Mouse (Mus musculus) midbrain, embryonic 13.5 days (tissue): ENCODE data around the gene Cep83. TPM values are rescaled to one million over a fixed set of nuclear protein-coding genes. Genes with fewer than 3 reads are reported as not detected.

Experiments used
- ATAC-seq: fragments of 200-750 bp; cut with Nextera tagmentation; 2 replicates; pipeline ENCODE4 v1.8.0; 2017; ENCODE audit warnings: mild to moderate bottlenecking, moderate TSS enrichment, moderate library complexity
- H3K27ac ChIP-seq: fragments of 300-500 bp; sonication (generic); 2 replicates; pipeline ENCODE4 v1.5.1; 2015; ENCODE audit warnings: inconsistent platforms, mild to moderate bottlenecking, moderate library complexity
- H3K27me3 ChIP-seq: fragments of 300-500 bp; sonication (generic); 2 replicates; pipeline ENCODE4 v1.6.1; 2015; ENCODE audit warnings: mild to moderate bottlenecking, inconsistent platforms
- H3K36me3 ChIP-seq: fragments of 300-500 bp; sonication (generic); 2 replicates; pipeline ENCODE4 v1.6.1; 2015; ENCODE audit warnings: mild to moderate bottlenecking, inconsistent platforms
- H3K4me1 ChIP-seq: fragments of 300-500 bp; sonication (generic); replicated peaks from 2 replicates; pipeline ENCODE4 v1.6.1; 2015; ENCODE audit warnings: inconsistent platforms
- H3K4me2 ChIP-seq: fragments of 300-500 bp; sonication (generic); replicated peaks from 2 replicates; pipeline ENCODE4 v1.6.1; 2015; ENCODE audit warnings: moderate library complexity, mild to moderate bottlenecking, inconsistent platforms
- H3K4me3 ChIP-seq: fragments of 300-500 bp; sonication (generic); replicated peaks from 2 replicates; pipeline ENCODE4 v1.5.1; 2015; ENCODE audit warnings: mild to moderate bottlenecking, inconsistent platforms
- H3K9ac ChIP-seq: fragments of 300-500 bp; sonication (generic); replicated peaks from 2 replicates; pipeline ENCODE4 v1.6.1; 2015; ENCODE audit warnings: mild to moderate bottlenecking, inconsistent platforms
- H3K9me3 ChIP-seq: fragments of 300-500 bp; sonication (generic); 2 replicates; pipeline ENCODE4 v1.6.1; 2016; ENCODE audit warnings: mild to moderate bottlenecking, inconsistent platforms
- WGBS: fragments of 180-500 bp; shearing (Covaris S2); methylation state at CpG from one replicate; pipeline ENCODE4 v1.1.7; 2015; 5-methylcytosine and 5-hydroxymethylcytosine counted together
- polyA plus RNA-seq: library from polyadenylated mRNA; unstranded; fragments of >200 nt; fragmentation: Nextera tagmentation; extraction: Ambion mirVana; gene quantifications from 2 replicates; pipeline ENCODE4 v1.2.1, GENCODE M21; 2015

Cep83 gene
- polyA plus RNA-seq, 1 experiment from 2014 or later: 19.4 TPM

DNA sequence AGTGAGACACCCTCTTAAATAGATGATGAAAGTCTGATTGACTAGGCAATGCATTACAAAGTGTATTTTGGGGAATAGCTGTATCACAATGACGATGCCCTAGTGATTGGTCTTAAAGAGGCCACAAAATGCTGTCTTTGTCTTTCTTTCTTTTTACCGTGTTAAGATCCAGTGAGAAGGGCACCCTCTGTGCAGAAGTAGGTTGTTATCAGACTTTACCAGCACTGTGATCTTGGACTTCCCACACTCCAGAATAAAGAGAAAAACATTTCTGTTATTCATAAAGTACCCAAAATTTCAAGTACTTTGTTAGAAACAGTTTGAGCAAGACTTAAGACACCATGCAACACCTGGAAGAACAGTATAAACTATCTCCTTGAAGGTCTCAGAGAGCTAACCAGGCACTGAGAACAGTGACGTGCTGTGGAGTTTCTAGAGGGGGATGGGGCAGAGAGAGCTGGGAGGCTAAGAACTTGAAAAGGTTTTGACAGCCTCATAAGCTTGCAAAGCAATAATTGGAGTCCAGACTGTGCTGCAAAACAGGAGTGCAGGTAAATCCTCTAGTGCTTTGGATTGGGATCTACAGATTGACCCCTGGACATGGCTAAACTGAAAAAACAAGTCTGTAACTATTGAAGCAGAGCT lies 92.3 kb downstream of the Cep83 start:
- H3K4me3 ChIP-seq: no peak overlapping the region
- H3K27ac ChIP-seq: no peak overlapping the region
- H3K9me3 ChIP-seq: no peaks in the 10 kb centered on the region
- H3K36me3 ChIP-seq: 0 out of 2 replicates have a peak, but pooled peaks cover 5% of the 10 kb centered on the region
- no peaks in the 10 kb centered on the region for H3K27me3 ChIP-seq
- no peak overlapping the region for H3K4me2 ChIP-seq
- no peaks in the 10 kb centered on the region for H3K4me1 ChIP-seq
- H3K9ac ChIP-seq: no peak overlapping the region
- ATAC-seq: no peak
- WGBS: 77% methylated on average over 3 of the region's 3 CpGs

DNA sequence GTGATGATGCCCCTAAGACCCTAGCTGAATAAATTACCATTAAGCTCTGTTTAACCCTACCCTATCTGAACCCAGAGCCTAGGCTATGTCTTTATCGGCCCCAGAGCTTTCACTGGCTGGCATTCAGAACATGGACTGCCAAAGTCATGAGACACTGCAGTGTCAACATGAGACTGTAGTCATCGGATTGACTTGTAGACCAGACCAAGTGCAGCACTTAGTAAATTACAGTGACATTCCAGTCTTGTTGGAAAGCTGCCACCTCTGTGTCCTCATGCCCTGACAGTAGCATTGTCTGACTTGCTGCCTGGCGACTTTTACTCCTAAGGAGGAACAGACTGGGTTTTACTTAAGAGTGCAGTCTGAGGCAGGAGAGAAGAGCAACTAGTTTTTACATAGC lies 100.8 kb downstream of the Cep83 start:
- no peak for ATAC-seq
- no peaks in the 10 kb centered on the region for H3K9me3 ChIP-seq
- H3K9ac ChIP-seq: no peak overlapping the region
- no peak overlapping the region for H3K4me3 ChIP-seq
- H3K27ac ChIP-seq: no peak overlapping the region
- no peak overlapping the region for H3K4me2 ChIP-seq
- peaks cover 41% of the 10 kb centered on the region for H3K36me3 ChIP-seq
- WGBS: 79% methylated on average over 3 of the region's 3 CpGs
- no peaks in the 10 kb centered on the region for H3K27me3 ChIP-seq
- no peaks in the 10 kb centered on the region for H3K4me1 ChIP-seq

DNA sequence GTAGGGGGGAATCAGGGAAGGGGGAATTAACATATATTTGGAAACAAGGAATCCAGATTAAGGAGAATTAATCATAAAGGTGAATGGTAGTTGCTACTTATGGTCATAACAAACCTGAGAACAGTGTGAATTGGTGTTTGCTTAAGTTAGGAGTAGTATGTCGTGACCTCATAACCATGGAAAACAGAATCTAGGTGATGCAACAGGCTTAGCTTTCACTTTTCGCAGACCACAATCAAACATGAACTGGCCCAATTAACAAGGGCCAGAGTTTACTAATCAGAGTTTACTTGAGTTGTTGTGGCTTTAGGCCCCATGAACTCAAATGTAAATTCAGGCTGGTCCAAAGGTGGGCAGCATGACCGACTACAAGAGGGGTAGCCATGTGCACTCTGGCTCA lies 105.5 kb downstream of the Cep83 start:
- Histone ChIP-seq H3K36me3 (peaks cover 66% of the 10 kb centered on the region), H3K9me3 (no peaks in the 10 kb centered on the region), H3K4me1 (no peaks in the 10 kb centered on the region), H3K4me2 (no peak overlapping the region), H3K27ac (no peak overlapping the region), H3K4me3 (no peak overlapping the region), H3K27me3 (no peaks in the 10 kb centered on the region), H3K9ac (no peak overlapping the region)
- ATAC-seq: no peak
- 95% methylated on average over 3 of the region's 3 CpGs for WGBS

DNA sequence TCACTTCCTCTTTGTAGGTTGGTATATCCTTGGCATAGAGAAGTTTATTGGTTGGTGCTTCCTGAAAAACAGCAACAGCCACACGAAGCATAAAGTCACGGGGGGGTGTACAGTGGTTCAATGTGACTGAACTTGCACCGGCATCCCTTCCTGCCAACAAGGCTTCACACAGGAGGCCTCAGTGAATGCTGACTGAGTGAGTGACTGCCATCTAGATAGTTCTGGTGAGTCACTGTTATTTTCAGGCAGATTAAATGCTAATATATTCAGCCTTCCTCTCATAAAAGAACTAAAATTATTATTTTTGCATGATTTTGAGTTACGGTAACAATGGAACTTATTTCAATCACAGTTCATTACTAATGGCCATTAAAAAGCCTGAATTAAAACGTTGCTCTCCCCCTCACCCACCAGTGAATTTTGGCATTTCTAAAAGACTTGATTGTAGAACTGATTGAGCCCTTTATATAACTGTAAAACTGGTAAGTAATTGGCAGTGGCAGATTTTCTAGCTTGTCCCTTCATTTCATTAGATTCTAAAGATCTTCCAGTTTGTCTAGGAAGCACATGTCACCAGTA lies 106.3 kb downstream of the Cep83 start:
- ATAC-seq: no peak
- no peak overlapping the region for H3K27ac ChIP-seq
- WGBS: 92% methylated on average over 5 of the region's 5 CpGs
- peaks cover 6% of the 10 kb centered on the region for H3K4me1 ChIP-seq
- H3K9me3 ChIP-seq: no peaks in the 10 kb centered on the region
- H3K27me3 ChIP-seq: no peaks in the 10 kb centered on the region
- no peak overlapping the region for H3K9ac ChIP-seq
- H3K36me3 ChIP-seq: peaks cover 65% of the 10 kb centered on the region
- no peak overlapping the region for H3K4me2 ChIP-seq
- H3K4me3 ChIP-seq: no peak overlapping the region

DNA sequence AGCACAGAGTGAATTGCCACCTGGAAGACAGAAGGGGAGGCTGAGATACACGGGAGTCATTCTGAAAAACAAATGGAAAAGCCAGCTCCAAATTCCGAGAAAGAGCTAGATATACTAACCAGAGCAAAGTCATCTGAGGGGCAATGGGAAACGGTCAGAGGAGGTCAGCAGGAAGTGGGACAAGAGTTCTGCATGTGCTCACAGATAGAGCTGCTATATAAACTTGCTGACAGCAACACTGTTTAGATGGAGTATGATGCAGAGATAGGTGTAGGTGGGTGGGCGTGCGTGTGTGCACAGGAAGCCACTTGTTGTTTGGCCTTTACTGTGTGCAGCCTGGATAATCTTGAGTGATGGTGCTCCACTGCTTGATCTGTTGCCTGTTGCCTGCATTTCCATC lies 109.7 kb downstream of the Cep83 start:
- H3K27me3 ChIP-seq: no peaks in the 10 kb centered on the region
- no peak overlapping the region for H3K9ac ChIP-seq
- H3K27ac ChIP-seq: no peak overlapping the region
- no peak overlapping the region for H3K4me3 ChIP-seq
- ATAC-seq: no peak
- peaks cover 8% of the 10 kb centered on the region for H3K4me1 ChIP-seq
- no peak overlapping the region for H3K4me2 ChIP-seq
- peaks cover 53% of the 10 kb centered on the region for H3K36me3 ChIP-seq
- no peaks in the 10 kb centered on the region for H3K9me3 ChIP-seq
- 91% methylated on average over 5 of the region's 5 CpGs for WGBS

DNA sequence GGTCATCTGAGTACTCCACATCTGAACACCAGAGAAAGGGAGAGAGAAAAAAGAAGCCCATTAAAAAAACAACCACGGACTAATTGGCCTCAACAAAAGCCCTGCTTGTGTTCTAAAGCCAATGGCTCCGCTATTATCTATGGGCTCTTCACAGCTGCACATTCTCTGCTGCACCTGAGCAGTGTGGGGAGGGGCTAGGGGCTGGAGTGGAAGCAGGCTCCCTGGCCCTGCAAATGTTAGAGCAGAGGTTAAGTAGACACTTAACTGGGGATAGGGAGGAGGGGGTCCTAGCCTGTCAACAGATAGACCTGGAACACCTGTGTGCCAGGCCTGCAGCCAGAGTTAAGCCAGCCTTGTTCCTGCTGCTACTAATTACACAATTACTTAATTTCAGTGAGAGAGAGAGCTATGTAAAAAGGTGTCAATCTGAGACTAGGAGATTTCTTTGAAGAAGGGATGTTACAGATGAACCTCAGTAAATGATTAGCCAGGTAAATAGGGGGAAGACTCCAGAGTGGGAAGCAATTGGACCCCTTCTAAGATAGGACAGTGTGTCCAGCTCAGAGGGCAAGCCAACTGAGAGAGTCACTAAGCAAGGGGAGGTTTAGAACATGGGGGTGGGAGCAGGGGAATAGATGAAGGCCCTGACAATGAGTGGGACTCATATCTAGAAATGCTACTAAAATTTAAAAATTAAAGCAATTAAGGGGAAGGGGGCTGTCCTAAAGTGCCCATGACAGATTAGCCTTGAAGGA lies 111.2 kb downstream of the Cep83 start:
- Histone ChIP-seq H3K9me3 (no peaks in the 10 kb centered on the region), H3K27ac (no peak overlapping the region), H3K9ac (no peak overlapping the region), H3K4me1 (peaks cover 8% of the 10 kb centered on the region), H3K4me3 (no peak overlapping the region), H3K36me3 (peaks cover 43% of the 10 kb centered on the region), H3K27me3 (no peaks in the 10 kb centered on the region), H3K4me2 (no peak overlapping the region)
- ATAC-seq: no peak
- WGBS: 21% methylated on average over 2 of the region's 2 CpGs

DNA sequence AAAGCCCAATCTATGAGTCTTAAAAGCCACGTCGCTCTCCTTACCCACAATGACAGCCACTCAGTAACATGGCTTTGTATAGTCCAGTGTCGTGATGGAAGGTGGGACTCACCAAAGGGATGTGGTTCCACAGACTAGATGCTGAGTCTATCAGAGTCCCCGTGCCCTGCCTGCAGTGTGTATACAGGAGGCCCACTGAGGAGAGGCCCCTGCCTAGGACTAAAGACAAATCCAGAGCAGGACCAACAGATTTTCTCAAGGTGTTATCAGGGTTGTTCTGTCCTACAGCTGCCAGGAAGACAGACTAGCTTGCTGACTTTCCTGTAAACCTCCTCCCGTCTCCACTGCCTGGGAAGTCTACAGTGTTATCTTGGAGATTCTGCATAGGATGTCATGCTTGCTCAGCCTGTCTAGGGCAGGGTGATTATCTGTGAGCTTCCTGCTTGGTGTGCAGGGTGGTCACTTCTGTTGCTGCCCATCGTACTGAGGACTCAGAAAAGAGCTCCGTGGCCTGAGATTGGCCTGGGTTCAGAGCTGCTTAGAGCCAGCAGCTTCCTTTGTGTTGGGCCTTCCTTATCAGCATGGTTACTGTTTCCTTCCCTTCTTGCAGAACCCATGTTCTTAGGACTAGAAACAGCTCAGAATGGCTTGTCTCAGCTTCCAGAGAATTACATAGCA lies 112.4 kb downstream of the Cep83 start:
- ATAC-seq: no peak
- Histone ChIP-seq H3K36me3 (peaks cover 37% of the 10 kb centered on the region), H3K4me2 (no peak overlapping the region), H3K4me1 (peaks cover 8% of the 10 kb centered on the region), H3K9ac (no peak overlapping the region), H3K4me3 (no peak overlapping the region), H3K27me3 (no peaks in the 10 kb centered on the region), H3K9me3 (no peaks in the 10 kb centered on the region), H3K27ac (no peak overlapping the region)
- WGBS: 93% methylated on average over 7 of the region's 7 CpGs

DNA sequence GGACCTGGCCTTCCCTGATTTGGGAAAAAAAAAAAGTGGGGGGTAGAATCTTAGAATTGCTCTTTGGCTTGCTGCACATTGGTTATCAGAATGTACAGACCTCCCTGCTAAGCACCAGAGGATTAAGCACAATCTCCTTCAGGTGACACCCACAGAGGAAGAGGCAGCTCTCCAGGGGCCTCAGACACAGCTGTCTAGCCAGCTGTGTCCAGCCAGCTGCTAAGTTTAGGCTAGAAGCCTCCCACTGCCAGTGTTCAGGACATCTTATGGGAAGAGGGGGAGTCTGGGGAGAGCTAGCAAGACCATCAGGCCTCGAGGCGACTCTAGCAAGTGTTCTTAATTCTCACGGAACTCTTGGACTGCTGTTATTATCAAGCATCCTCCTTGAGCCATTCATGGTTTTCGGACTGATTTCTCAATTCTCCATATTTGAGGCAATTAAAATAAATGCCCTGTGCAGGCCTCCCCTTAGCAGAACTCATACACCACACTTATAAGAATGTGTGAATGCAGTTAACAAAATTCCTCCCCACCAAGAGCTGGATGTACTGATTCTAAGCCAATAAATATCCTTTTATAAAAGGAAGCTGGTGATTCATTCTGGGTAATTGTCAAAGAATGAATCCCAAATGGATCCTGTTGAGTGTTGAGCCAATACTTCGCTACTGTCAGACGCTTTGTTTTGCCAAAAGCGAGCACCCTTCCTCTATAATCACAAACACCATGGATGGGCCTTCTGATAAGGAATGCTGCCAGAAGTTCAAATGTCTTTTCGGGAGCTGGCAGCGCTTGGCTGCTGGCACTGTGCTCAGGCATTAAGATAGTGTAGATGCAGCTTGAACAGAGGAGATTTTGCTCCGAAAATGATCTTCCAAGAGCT lies 115.8 kb downstream of the Cep83 start:
- Histone ChIP-seq H3K4me2 (no peak overlapping the region), H3K4me1 (peaks cover 7% of the 10 kb centered on the region), H3K27ac (no peak overlapping the region), H3K9me3 (no peaks in the 10 kb centered on the region), H3K4me3 (no peak overlapping the region), H3K9ac (no peak overlapping the region), H3K36me3 (peaks cover 12% of the 10 kb centered on the region), H3K27me3 (no peaks in the 10 kb centered on the region)
- no peak for ATAC-seq
- 85% methylated on average over 10 of the region's 10 CpGs for WGBS

DNA sequence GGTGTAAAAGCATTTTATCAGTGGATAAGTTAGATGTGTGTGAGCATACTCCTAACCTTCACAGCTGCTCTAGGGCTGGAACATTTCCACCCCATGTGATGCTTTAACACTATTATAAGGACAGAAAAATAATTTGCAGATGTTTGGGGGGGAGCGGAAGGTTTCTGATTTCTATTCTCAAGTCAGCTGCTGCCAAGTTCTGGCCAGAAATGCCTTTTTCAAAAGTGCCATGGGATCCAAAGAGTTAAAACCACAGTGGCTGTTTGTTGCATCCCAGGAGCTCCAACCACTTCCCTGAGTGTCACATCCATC lies 116.4 kb downstream of the Cep83 start:
- 97% methylated on average over 1 of the region's 1 CpGs for WGBS
- Histone ChIP-seq H3K4me1 (peaks cover 1% of the 10 kb centered on the region; the same call in 1 of the 2 replicates), H3K27me3 (no peaks in the 10 kb centered on the region), H3K4me3 (no peak overlapping the region), H3K27ac (no peak overlapping the region), H3K9ac (no peak overlapping the region), H3K36me3 (peaks cover 12% of the 10 kb centered on the region), H3K9me3 (no peaks in the 10 kb centered on the region), H3K4me2 (no peak overlapping the region)
- ATAC-seq: no peak

DNA sequence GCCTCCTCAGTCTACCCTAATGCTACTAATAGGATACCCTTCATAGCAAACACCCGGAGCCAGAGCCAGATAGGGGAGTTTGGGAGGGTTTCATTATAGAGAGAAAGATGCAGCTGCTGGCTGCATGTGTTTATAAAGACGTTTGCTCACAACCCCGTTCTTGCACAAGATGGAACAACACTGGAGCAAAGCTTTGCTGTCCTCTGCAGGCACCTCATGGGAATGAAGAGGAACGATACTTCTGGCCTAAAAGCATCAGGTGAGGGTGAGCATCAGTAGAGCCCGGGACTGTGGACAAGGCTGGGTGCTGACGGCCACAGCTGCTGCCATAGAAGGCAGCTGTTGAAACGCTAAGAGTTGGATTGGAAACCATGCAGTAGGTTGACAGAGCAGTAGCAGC lies 118.9 kb downstream of the Cep83 start:
- no peak overlapping the region for H3K4me3 ChIP-seq
- WGBS: 84% methylated on average over 7 of the region's 7 CpGs
- ATAC-seq: no peak

DNA sequence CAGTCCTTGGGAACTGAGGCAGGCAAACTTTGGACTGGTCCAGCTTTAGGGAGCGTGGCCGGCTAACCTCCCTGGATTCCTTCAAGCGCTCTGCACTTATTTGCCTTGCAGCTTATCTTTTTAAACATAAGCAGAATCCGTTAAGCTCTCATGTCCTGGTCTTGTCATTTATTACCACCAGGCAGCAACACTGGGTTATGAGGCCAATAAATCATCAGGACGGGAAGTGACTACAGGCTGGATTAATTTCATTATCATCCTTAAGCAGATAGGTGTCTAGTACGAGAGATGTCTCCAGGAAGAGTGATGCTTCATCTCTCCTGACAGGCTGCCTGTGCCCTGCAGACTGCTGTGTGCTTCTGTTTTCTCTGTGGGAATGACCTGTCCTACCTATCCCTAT lies 119.8 kb downstream of the Cep83 start:
- Histone ChIP-seq H3K4me2 (no peak overlapping the region), H3K9me3 (no peaks in the 10 kb centered on the region), H3K9ac (no peak overlapping the region), H3K4me3 (no peak overlapping the region), H3K36me3 (peaks cover 12% of the 10 kb centered on the region; the same call in 1 of the 2 replicates), H3K27me3 (no peaks in the 10 kb centered on the region), H3K4me1 (peaks cover 17% of the 10 kb centered on the region), H3K27ac (no peak overlapping the region)
- 78% methylated on average over 6 of the region's 6 CpGs for WGBS
- ATAC-seq: no peak

More for the DNA sequence above, 118.9 kb downstream of the Cep83 start:
- H3K27me3 ChIP-seq: no peaks in the 10 kb centered on the region
- H3K4me1 ChIP-seq: peaks cover 8% of the 10 kb centered on the region
- no peaks in the 10 kb centered on the region for H3K9me3 ChIP-seq
- H3K9ac ChIP-seq: no peak overlapping the region
- no peak overlapping the region for H3K4me2 ChIP-seq
- H3K27ac ChIP-seq: no peak overlapping the region
- H3K36me3 ChIP-seq: peaks cover 12% of the 10 kb centered on the region; the same call in 1 of the 2 replicates
